Mouse (Mus musculus): ENCODE data around the gene Plet1.
A peak's percentile ranks its signal among the peaks of the same experiment; 100 is the strongest.

Plet1 gene

DNA sequence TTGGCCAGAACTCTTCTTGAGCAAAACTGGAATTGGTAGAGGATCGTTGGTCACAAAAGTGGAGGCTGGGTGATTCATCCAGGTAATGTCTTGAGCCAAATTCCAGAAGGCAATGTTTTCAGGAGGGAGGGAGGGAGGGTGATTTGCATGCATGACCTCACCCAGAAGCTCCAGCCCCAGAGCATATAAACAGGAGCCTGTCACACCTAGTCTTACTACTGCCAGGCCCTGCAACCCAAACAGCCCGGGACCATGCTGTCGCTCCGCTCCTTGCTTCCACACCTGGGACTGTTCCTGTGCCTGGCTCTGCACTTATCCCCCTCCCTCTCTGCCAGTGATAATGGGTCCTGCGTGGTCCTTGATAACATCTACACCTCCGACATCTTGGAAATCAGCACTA, at the start of gene Plet1:
Plet1 (plus strand) TSS at position 215 of the 400 bp plus-strand sequence.
- DNase-seq (ENCODE audit: low spot score in 2 of 2): no peak

DNA sequence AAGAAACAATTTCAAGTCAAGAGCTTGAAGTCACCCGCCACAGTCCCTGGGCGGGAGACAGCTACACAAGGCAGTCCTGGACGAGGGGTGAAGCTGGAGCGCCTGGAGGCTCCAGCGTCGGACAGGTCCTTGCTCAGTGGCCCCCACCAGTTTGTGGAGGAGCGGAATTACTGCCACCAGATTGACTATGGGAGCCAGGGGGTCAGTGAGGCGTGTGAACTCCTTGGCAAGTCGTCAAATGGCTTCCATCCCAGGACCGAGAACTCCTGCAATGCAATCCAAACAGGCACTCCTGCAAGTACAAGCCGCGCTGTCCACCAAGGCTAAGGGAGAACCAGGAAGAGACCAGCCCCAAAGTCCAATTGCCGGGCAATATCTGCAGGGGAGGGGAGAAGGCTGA, 45.3 kb upstream of the Plet1 start:
- DNase-seq (ENCODE audit: low spot score in 2 of 2): no peak

GRCm38 (mm10) chr9:50451456-50452218, 42.7 kb upstream of the Plet1 start:
- no peak for DNase-seq (ENCODE audit: low spot score in 2 of 2)

DNA sequence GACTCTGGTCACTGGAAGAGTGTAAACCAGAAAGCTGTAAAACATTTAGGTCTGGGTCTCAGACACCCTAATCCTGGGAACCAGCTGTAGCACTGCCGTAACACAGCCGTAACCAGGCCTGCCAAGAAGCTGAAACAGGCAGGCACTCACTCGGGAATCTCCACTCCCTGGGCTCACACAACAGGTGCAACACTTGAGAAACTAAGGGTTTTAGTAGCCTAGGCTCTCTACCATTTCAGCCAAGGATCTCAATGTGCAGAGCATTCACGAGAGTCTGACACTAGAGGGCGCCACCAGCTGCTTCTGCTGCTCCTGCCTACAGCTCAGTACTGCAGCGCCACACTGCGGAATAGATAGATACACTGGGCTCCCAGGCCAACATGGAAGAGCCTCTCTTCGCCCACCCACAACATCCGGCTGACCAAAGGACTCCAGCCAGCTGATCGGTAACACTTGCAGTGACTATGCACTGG, 42.0 kb upstream of the Plet1 start:
- peak; percentile 61 to 89 for DNase-seq (ENCODE audit: low spot score in 2 of 2)

- DNase-seq (ENCODE audit: low spot score in 2 of 2): no peak
Observed at GRCm38 (mm10) chr9:50457596-50457995, 36.7 kb upstream of the Plet1 start.

GRCm38 (mm10) chr9:50459537-50459936, 34.8 kb upstream of the Plet1 start:
- DNase-seq (ENCODE audit: low spot score in 2 of 2): no peak

DNA sequence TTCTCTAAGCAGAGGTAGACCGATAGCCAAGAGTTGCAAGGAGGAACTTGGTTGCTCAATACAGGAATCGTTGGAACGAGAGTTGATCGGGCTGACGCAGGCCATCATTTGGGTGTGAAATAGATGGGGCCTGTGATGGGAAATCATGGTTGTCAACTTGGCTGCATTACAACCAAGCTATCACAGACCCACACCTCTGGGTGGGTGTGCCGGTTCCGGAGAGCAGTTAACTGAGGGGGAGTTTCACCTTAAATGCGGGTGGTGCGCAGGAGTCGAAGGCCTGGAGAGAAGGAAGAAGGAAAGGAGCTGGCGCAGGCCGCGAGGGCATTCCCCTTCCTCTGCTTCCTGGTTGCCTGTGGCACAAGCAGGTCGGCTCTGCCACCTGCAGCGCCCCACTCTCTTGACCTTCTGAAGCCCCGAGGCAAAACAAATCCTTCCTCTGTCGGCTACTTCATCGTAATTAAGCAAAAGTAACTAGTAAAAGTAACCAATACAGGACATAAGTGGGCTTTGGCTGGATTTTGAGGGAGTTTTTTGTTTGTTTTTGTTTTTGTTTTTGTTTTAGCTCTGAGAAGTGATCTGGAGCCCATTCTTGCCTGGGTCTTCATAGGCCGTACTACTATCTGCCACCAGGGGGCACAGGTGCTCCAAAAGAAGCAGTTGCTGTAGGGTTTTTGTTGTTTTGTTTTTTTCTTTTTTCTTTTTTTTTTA, 31.7 kb upstream of the Plet1 start:
- DNase-seq (ENCODE audit: low spot score in 2 of 2): peak; percentile 53 to 84

DNA sequence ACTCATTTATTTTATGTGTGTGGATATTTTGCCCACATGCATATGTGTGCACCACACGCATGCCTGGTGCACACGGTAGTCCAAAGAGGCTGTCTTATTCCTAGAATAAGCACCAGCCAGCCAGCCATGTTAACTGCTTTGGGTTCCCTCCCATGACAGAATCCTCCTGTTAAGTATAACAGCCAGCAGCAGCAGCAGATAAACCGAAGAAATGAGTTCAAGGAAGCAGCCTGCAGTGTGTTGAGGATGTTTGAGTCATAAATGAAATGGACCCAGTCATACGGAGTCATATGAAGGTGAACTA, 31.2 kb upstream of the Plet1 start:
- DNase-seq (ENCODE audit: low spot score in 2 of 2): no peak

GRCm38 (mm10) chr9:50470377-50471100, 23.8 kb upstream of the Plet1 start:
- DNase-seq (ENCODE audit: low spot score in 2 of 2): no peak

GRCm38 (mm10) chr9:50471181-50471901, 23.0 kb upstream of the Plet1 start:
- DNase-seq (ENCODE audit: low spot score in 2 of 2): no peak

- no peak for DNase-seq (ENCODE audit: low spot score in 2 of 2)
Observed at GRCm38 (mm10) chr9:50475318-50475717, 19.0 kb upstream of the Plet1 start.

DNA sequence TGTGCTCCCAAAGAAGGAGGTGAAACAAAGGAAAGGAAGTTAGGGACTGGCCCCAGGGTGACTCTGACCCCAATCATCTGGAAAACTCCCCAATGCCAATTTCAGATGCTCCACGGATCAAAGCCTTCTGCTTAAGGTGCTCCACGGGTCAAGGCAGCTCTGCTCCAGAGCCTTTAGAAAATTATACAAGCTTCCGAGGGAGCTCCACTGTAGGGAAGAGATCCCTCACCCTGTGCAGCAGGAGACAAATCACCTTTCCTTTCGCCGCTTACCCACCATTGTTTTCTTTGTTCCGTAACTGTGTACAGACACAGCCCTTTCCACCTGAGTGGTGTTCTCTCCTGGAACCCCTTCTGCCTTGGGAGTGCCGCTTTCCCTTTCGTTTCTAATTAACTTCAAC, 18.6 kb upstream of the Plet1 start:
- DNase-seq (ENCODE audit: low spot score in 2 of 2): no peak

GRCm38 (mm10) chr9:50476651-50477050, 17.7 kb upstream of the Plet1 start:
- no peak for DNase-seq (ENCODE audit: low spot score in 2 of 2)

GRCm38 (mm10) chr9:50477270-50477669, 17.1 kb upstream of the Plet1 start:
- no peak for DNase-seq (ENCODE audit: low spot score in 2 of 2)

- DNase-seq (ENCODE audit: low spot score in 2 of 2): no peak
Observed at GRCm38 (mm10) chr9:50478826-50479225, 15.5 kb upstream of the Plet1 start.

DNA sequence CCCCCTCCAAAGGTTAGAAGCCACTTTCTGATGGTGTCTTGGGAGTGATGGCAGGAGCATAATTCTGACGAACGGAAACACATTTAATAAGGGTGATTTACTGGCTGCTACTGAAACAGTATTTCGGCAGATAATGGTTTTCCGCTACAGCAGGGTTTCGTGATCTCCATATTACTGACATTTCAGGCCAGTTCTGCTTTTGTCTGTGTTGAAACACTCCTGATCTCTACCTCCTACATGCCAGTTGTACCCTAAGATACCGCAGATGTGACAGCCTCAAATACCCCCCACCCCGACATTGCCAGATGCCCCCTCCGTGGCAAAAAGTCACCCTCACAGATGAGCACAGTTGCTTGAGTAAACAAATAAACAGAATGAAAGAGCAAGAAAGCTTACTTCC, 14.8 kb upstream of the Plet1 start:
- no peak for DNase-seq (ENCODE audit: low spot score in 2 of 2)

DNA sequence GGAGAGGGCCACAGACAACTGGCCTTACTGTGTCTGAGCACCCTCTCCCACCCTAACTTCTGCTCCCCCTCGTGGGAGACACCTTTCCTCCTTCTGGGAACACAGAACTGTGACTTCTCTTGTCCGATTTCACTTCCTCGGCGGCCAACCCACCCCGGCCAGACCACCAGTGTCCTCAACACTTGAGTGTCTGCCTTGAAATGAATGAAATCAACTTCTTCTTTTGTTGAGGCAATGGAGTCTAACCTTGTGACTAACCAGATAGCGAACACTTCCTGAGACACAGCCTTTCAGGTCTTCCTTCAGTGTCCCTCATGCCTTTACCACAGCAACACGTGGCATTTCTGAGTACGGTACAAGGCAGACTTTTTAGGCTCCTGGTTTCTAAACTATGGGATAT, 11.6 kb upstream of the Plet1 start:
- DNase-seq (ENCODE audit: low spot score in 2 of 2): no peak

DNA sequence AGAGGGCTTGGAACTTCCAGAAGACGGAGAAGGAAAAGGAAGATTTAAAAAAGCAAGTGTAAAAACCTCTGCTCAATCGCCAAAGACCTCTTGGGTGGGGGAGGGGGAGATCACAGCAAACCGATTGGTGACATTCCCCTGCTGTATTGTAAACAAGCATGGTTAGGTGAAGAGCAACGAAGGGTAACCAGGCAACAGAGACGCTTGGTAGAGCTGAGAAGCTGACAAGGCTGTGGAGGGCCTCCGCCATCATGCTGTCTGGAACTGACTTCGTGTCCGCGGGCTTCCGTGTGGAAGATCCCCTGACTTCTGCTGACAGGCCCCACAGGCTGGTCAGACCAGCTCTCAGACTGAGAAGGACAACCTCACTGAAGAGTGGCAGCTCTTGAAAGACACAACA, 8.8 kb upstream of the Plet1 start:
- no peak for DNase-seq (ENCODE audit: low spot score in 2 of 2)

GRCm38 (mm10) chr9:50490836-50491235, 3.5 kb upstream of the Plet1 start:
- no peak for DNase-seq (ENCODE audit: low spot score in 2 of 2)

GRCm38 (mm10) chr9:50491531-50492045, 2.7 kb upstream of the Plet1 start:
- DNase-seq (ENCODE audit: low spot score in 2 of 2): no peak

GRCm38 (mm10) chr9:50493777-50494176, 548 bp upstream of the Plet1 start:
- no peak for DNase-seq (ENCODE audit: low spot score in 2 of 2)
